ENCODE assay signal across 19 mouse cellular contexts in the genomic region with DNA sequence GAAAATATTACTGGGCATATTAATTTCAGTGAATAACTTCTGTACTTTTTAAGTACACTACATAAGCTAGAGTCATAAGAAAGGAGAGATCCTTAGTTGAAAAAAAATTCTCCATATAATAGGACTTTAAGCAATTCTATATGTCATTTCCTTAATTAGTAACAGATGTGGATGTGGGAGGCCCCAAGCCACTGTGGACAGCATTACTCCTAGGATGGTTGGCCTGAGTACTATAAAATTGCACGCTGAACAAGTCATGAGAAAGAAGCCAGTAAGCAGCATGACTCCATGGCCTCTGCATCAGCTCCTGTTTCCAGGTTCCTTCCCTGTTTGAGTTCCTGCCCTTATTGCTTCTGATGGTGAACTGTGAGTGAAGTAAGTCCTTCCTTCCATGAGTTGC.
"Had no signal": no experiment of that assay in that cellular context is flagged by ENCODE, and none has a peak within 500 bp of the region (broad histone marks: within the 10 kb centered on the region; RNA-seq: fewer than 3 reads in every experiment).

No protein-coding gene starts in this region.

- H3K36me3 ChIP-seq: liver, embryonic 13.5 days; neural tube, embryonic 12.5 days; neural tube, embryonic 15.5 days had no signal

- H3K4me2 ChIP-seq: liver, embryonic 13.5 days; midbrain, embryonic 11.5 days; neural tube, embryonic 12.5 days; neural tube, embryonic 15.5 days had no signal

- H3K4me1 ChIP-seq: liver, embryonic 13.5 days; neural tube, embryonic 12.5 days; neural tube, embryonic 15.5 days had no signal

- H3K4me3 ChIP-seq: liver, embryonic 13.5 days; neural tube, embryonic 12.5 days; neural tube, embryonic 15.5 days had no signal

- DNase-seq: kidney, adult 18-20 months; kidney, adult 9 months; kidney, postnatal 14 days; kidney, postnatal 4 days; liver, embryonic 13.5 days; lung, adult 2 months; lung, postnatal 14 days; lung, postnatal 4 days; midbrain, embryonic 14.5 days; right cerebral cortex, adult 18-20 months; right cerebral cortex, postnatal 14 days; right cerebral cortex, postnatal 4 days; thymus, adult 2 months; thymus, postnatal 14 days; thymus, postnatal 4 days had no signal

- H3K27ac ChIP-seq: liver, embryonic 13.5 days; neural tube, embryonic 12.5 days; neural tube, embryonic 15.5 days; stomach, postnatal 0 days had no signal

- H3K9ac ChIP-seq: liver, embryonic 13.5 days; neural tube, embryonic 12.5 days; neural tube, embryonic 15.5 days had no signal

- H3K27me3 ChIP-seq: liver, embryonic 13.5 days; neural tube, embryonic 12.5 days; neural tube, embryonic 15.5 days had no signal

- H3K9me3 ChIP-seq: neural tube, embryonic 12.5 days; neural tube, embryonic 15.5 days had no signal
